Mouse (Mus musculus): Measurements from ENCODE around the gene Capn1.

Capn1 gene

DNA sequence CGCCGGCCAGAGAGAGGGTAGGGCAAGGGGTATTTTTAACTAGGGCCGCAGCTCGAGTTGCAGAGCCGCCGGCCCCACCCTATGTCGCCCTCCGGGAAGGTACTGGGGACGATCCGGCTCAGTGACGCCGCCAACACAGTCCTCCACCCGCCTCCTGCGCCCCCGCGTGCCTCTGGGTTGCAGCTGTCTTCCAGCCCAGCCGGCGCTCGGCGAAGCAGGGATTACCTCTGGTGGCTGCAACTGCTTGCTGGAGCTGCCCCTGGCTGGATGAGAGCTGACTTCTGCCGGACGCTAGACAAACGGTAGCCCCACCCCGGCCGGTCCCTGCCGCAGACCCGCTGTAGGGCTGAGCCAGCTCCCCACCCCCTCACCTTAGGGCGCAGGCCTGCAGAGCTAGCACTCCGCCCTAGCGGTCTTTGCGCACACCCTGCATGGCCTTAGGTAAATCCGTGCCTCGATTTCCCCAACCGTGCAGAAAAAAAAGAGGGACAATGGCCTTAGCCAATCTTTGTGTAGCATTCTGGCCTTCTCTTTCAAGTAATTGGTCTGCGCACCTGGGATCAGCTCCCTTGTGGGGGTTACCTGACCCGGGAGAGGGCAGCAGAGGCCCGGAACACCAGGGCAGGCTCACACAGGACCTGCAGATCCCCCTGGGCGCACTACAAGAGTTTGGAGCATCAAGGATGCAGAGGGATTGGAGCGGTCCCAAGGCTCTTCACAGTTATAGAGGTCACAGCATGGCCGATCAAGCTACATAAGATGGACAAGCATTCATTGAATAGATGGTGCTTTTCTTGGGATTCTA, at the start of gene Capn1:
TSS of gene Capn1 (minus strand) at position 387 of the 805 bp plus-strand sequence.
- DNase-seq = peak; percentile 60

DNA sequence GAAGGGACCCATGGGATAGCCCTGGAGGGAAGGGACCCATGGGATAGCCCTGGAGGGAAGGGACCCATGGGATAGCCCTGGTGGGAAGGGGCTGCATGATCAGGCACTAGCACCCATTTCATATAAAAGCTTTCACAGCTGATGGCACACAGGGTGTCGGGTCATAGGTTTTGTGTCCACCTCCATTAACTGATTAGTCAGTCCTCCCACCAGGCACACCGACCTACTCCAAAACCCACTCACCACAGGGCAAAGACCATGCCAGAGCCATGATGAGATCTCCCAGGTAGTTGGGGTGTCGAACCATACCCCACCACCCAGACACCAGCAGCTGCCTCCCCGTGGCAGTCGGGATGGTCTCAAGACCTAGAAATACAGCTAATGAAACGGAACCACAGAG, 47.4 kb upstream of the Capn1 start:
- no peak for DNase-seq

DNA sequence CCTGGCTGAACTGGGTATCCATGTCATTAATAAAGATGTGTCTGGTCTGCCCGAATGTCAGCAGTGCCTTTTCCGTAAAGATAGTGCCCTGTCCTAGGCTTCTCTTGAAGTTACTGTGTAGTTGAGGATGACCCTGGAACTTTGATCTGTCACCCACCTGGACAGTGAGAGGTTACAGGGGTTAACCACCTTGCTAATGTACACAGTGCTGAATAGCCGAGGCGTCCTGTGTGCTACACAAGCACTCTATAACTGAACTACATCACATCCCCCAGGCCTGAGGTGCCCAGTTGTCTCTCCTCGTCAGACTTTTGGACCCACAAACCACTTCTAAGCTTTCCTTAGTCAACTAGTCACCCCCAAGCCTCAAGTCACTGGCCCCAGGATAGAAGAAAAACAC, 46.7 kb upstream of the Capn1 start:
- no peak for DNase-seq

DNA sequence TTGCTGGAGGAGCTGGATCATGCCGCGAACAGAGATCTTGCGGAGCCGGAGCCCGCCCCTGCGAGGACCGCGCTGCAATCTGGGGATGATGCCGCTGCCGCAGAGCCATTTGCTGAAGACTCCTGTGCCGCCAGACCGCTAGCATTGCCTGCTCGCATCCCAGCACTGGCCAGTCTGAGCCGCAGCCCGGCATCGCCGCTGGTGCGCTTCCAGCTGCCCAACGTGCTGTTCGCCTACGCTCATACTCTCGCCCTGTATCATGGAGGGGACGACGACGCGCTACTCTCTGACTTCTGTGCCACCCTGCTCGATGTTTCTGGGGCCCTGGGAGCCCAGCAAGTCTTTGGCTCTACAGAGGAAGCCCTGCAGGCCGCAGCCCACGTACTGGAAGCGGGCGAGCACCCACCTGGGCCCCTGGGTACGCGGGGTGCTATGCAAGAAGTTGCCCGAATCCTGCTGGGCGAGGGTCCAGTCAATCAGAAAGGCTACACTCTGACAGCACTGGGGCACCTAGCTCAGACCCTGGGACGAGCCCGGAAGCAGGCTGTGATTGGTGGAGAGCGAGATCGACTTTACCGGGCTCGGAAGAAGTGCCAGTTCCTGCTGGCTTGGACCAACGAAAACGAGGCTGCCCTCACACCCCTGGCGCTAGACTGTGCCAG, 46.1 kb upstream of the Capn1 start:
- peak; percentile 60 for DNase-seq

- peak; percentile 88 for DNase-seq
Measured at GRCm38 (mm10) chr19:6061021-6061533, 45.4 kb upstream of the Capn1 start, which contains the start of gene Znhit2. TSS of gene Znhit2 (plus strand) at chr19:6061192.

DNA sequence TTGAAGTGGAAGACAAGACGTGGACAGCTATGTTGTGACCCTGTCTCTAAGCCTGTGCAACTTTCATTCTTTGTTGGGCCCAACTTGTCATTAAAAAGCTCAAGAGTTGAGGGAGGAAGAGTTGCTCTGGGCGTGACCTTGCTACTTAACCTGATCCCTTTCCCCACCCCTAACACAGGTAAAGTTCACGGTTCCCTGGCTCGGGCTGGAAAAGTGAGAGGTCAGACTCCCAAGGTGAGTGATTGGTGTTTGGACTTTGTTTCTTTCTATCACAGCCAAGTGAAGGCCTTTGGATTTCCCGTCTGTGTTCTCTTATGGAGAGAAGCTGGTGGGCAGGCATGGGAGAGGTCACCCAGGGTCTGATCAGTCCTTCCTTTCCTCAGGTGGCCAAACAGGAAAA, 43.3 kb upstream of the Capn1 start:
- DNase-seq = no peak

DNA sequence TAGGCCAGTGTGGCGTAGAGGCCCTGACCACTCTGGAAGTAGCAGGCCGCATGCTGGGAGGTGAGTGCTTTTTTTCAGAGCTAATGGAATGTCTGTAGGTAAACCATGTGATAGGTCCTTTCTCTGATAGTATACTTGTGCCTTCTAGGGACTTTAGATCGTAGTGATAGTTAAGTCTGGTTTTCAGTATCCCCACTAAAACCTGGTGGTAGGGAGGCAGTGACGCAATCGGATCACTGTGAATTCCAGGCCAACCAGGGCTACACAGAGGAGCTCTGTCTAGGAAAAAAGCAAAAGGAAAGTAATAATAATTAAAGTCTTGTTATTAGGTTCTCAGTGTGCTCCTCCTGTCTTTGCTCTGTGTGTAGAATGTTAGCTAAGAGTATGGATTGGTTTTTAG, 42.8 kb upstream of the Capn1 start:
- DNase-seq = no peak

DNA sequence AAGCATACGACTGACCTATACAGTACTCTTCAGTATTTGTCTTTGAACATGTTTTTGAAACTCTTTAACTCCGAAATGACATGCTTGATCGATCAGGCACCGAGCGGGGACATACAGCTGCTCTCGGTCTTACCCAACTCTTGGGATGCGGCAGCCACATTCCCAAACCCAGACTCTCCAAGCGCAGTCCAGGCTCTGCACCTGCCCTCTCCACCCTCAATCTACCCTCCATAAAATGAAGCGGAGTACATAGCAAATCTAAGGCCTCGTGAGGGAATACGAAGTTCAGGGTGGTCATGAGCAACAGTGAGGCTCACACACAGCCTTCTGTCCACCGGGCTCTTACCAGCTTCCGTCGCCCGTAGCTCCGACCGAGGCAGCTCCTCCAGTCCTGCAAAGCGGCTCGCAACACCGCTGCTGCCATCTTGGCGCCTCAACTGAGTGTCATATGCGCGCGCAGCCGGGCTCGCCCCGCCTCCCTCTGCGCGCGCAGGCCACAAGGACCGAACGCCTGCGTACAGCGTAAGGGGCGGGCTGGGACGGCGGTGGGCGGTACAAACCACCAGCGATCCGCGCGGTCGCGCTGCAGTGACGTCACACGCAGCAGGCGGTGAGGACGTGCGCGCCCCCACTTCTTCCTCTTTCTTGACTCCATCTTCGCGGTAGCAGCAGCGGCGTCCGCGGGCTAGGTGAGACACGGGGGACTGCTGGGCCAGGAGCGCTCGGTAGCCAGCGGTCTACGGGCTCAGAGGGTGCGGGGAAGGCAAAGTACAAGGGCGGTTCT, 41.8 kb upstream of the Capn1 start, which contains the start of the genes Mrpl49 and Fau:
TSS of gene Mrpl49 (minus strand) at position 473 of the 784 bp plus-strand sequence.
TSS of gene Fau (plus strand) at position 532 of the 784 bp plus-strand sequence.
- peak; percentile 98 for DNase-seq

DNA sequence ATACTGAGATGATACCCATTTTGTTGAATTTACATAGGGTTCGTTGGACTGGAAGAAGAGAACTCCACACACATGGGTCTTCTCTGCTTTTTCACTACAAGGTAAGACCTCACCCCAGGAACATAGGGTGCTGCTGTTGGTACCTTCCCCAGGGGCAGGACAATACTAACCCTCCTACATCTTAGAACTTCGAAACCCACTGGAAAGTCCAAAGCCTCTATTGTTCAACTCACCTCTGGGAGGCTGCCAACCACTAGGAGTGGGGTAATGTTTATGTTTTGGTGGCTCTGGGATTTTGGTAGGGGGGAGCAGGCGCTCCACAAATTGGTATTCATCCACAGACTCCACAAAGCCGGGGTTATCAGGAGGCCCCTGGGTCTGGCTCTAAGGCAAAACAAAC, 41.0 kb upstream of the Capn1 start:
- peak; percentile 57 for DNase-seq

DNA sequence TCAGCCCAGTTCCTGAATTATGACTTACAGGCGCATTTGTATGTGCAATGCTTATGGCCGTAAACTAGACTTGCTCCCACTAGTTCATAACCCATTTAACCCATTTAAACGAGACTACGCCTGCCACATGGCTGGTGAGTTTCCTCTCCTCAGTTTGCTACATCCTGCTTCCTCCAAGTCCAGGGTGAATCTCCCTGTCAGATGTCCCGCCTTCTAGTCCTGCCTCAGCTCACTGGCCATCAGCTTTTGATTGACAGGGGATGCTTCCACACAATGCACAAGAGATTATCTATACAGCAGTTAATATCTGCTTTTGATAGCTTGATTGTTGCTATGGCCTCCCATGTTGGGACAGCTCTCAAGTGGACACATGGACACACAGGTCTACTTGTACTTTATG, 38.6 kb upstream of the Capn1 start:
- DNase-seq = peak; percentile 19

DNA sequence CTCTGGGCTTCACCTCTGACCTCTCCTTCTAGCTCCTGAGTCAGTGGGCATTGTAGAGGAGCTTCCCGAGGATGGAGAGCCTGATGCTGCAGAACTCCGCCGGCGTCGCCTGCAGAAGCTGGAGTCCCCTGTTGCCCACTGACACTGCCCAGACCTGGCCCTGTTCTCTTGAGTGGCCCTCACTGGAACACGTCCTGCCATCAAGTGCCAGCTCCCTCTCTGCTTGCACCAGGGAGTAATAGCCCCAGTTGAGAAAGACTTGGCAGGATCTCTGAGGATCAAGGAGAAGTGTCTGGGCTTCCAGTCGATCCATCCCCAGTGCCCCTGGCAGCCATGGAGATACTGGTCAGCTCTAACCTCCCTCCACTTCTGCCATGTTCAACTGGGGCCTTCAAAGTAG, 36.8 kb upstream of the Capn1 start:
- peak; percentile 22 for DNase-seq

DNA sequence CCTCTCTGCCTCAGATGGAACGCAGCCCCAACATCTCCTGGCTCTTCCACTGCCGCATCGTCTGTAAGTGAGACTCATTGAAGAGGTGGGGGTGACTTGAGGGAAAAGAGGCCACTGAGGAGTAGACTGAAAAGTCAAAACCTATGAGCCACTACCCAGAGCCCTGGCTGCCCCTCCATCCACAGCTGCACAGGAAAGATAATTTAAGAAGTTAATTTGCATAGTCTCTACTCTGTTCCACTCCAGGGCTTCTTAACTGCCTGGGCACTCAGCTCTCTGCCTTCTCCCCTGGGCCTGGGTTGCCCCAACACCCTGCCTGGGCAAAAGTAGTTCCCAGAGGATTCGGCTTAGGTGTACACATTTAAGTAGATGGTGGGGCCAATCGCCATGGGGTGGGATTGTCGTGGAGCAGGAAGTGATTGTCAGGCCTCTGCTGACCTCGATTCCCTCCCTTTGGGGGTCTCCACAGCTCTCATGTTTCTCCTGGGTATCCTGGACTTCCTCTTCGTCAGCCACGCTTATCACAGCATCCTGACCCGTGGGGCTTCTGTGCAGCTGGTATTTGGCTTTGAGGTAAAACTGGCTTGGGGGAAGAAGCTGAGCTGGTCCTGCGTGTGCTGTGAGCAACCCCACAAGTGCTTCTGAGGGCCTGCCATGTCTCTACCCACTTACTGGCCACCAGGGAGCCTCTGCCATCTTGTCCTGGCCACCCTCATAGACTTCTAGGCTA, 33.1 kb upstream of the Capn1 start:
- peak; percentile 36 for DNase-seq

DNA sequence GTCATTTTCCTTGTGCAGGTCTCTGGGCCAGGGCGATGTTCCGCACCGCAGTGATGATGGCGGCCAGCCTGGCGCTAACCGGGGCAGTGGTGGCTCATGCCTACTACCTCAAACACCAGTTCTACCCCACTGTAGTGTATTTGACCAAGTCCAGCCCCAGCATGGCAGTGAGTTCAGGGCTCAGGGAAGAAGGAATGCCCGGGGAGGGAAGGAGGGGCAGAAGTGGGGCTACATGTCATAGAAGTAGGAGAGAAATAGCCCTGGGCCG, 32.1 kb upstream of the Capn1 start:
- DNase-seq = peak; percentile 47

- peak; percentile 61 for DNase-seq
Measured at GRCm38 (mm10) chr19:6047154-6047898, 31.6 kb upstream of the Capn1 start.

GRCm38 (mm10) chr19:6046294-6047153, 30.8 kb upstream of the Capn1 start, which contains the start of gene Syvn1:
TSS of gene Syvn1 (plus strand) at chr19:6046576.
- peak; percentile 95 for DNase-seq

GRCm38 (mm10) chr19:6045366-6046293, 29.9 kb upstream of the Capn1 start:
- peak; percentile 46 for DNase-seq

DNA sequence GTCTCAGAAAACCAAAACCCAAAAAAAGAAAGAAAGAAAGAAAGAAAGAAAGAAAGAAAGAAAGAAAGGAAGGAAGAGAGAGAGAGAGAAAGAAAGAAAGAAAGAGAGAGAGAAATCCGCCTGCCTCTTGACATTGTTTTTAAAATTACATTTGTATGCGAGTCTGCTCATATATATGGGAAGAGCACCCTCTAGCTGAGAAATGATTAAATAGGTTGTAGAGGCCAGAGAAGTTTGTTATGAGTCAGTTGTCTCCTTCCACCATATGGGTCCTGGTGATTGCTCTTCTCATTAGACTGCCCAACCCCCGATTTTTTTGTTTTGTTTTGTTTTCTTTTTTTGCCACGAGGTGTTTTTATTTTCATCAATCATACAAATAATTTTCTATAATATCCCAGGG, 28.4 kb upstream of the Capn1 start:
- DNase-seq = peak; percentile 43

DNA sequence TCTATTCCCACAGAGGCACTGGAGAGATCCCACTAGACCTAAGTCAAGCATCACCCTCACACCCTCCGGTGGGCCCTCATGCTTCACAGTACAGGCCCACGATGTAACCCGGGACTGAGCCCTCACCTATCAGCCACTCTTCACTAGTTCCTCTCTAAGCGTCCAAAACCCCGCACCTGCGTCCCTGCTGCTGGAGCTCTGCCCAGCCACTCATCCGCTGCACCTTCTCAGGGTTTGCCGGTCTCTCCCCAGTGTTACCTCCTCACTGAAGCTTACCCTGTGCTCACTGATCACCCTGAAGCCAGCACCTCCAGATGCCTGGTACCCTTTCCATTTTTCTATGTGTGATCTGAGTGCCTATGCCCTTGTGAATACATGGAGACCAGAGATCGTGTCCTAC, 26.6 kb upstream of the Capn1 start:
- DNase-seq = peak; percentile 29

- no peak for DNase-seq
Measured at GRCm38 (mm10) chr19:6040002-6040401, 24.3 kb upstream of the Capn1 start.

DNA sequence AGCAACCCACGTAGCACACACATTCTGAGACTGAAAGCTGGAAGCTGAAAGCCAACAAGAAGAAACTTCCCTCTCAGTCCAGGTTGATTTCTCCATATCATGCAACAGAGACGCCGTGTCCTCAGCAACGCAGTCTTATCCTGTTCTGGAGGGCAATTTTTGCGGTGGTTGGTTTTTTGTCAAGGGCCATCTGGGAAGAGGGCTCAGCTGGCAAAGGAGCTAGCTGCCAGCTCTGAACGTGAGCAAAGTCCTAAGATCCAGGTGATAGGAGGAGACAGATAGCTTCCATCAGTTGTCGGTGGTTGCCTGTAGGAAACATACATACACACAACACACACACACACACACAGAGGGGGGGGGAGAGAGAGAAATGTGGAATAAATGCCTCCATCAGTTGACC, 22.6 kb upstream of the Capn1 start:
- DNase-seq = no peak

Data from cerebellum, adult 9-10 months (tissue).